Mouse (Mus musculus): ENCODE measurements at regions not wholly inside any gene's neighbourhood (a gene's known extent, or its start where the extent isn't known, plus 50 kb on each side); places are given as distances from the start of the nearest gene placed in this dataset.

- DNase-seq (ENCODE audit: low read depth, low spot score), result no peak
These were observed 287.0 kb downstream of the Tns3 start for GRCm38 (mm10) chr11:8377301-8377700.

- DNase-seq (ENCODE audit: low read depth, low spot score), result no peak
These were observed 298.8 kb downstream of the Tns3 start for GRCm38 (mm10) chr11:8365545-8365944.

GRCm38 (mm10) chr11:8364703-8365433 is 299.5 kb downstream of the Tns3 start:
- no peak for DNase-seq (ENCODE audit: low read depth, low spot score)

- no peak for DNase-seq (ENCODE audit: low read depth, low spot score)
These were observed 319.4 kb downstream of the Tns3 start for GRCm38 (mm10) chr11:8344938-8345337.

- peak; percentile 31 for DNase-seq (ENCODE audit: low read depth, low spot score)
These were observed 361.8 kb downstream of the Tns3 start for GRCm38 (mm10) chr11:8302347-8303188.

- no peak for DNase-seq (ENCODE audit: low read depth, low spot score)
These were observed 366.9 kb downstream of the Tns3 start for GRCm38 (mm10) chr11:8297462-8297861.

GRCm38 (mm10) chr11:8293322-8294014 is 370.9 kb downstream of the Tns3 start:
- DNase-seq (ENCODE audit: low read depth, low spot score), result no peak

- DNase-seq (ENCODE audit: low read depth, low spot score), result no peak
These were observed 379.1 kb downstream of the Tns3 start for GRCm38 (mm10) chr11:8285271-8285670.

- no peak for DNase-seq (ENCODE audit: low read depth, low spot score)
These were observed 389.1 kb downstream of the Tns3 start for GRCm38 (mm10) chr11:8275203-8275602.

- no peak for DNase-seq (ENCODE audit: low read depth, low spot score)
These were observed 395.2 kb downstream of the Tns3 start for GRCm38 (mm10) chr11:8269171-8269570.

- DNase-seq (ENCODE audit: low read depth, low spot score), result no peak
These were observed 410.3 kb downstream of the Tns3 start for GRCm38 (mm10) chr11:8254036-8254435.

GRCm38 (mm10) chr11:8251360-8251759 is 413.0 kb downstream of the Tns3 start:
- DNase-seq (ENCODE audit: low read depth, low spot score), result no peak

GRCm38 (mm10) chr11:8249468-8249867 is 414.9 kb downstream of the Tns3 start:
- DNase-seq (ENCODE audit: low read depth, low spot score), result no peak

GRCm38 (mm10) chr11:8247535-8247934 is 416.8 kb downstream of the Tns3 start:
- no peak for DNase-seq (ENCODE audit: low read depth, low spot score)

- DNase-seq (ENCODE audit: low read depth, low spot score), result no peak
These were observed 417.3 kb downstream of the Tns3 start for GRCm38 (mm10) chr11:8247024-8247423.

GRCm38 (mm10) chr11:8245408-8246003 is 418.8 kb downstream of the Tns3 start:
- peak; percentile 18 for DNase-seq (ENCODE audit: low read depth, low spot score)

GRCm38 (mm10) chr11:8238498-8238897 is 425.8 kb downstream of the Tns3 start:
- no peak for DNase-seq (ENCODE audit: low read depth, low spot score)

GRCm38 (mm10) chr11:8237556-8237955 is 426.8 kb downstream of the Tns3 start:
- DNase-seq (ENCODE audit: low read depth, low spot score), result no peak

GRCm38 (mm10) chr11:8236056-8236455 is 428.3 kb downstream of the Tns3 start:
- no peak for DNase-seq (ENCODE audit: low read depth, low spot score)

- no peak for DNase-seq (ENCODE audit: low read depth, low spot score)
These were observed 431.6 kb downstream of the Tns3 start for GRCm38 (mm10) chr11:8232636-8233189.

GRCm38 (mm10) chr11:8229787-8230186 is 434.5 kb downstream of the Tns3 start:
- no peak for DNase-seq (ENCODE audit: low read depth, low spot score)
